Mouse (Mus musculus) liver, embryonic 16.5 days (tissue): ENCODE measurements at regions not wholly inside any gene's neighbourhood (a gene's known extent, or its start where the extent isn't known, plus 50 kb on each side); places are given as distances from the start of the nearest gene placed in this dataset.
A peak's percentile ranks its signal among the peaks of the same experiment; 100 is the strongest.
"Not testable (repeated sequence)": the region's sequence is repeated elsewhere in the genome, so short reads cannot be mapped to it uniquely, and the experiment has no call there.

Source experiments
- ATAC-seq: fragments of 200-750 bp; cut with Nextera tagmentation; 2 replicates; pipeline ENCODE4 v1.8.0; 2017; ENCODE audit warnings: low read depth, mild to moderate bottlenecking, moderate number of reproducible peaks, moderate library complexity
- H3K27ac ChIP-seq: fragments of 300-500 bp; sonication (generic); 2 replicates; pipeline ENCODE4 v1.5.1; 2014; ENCODE audit warnings: mild to moderate bottlenecking, low read length
- H3K27me3 ChIP-seq: fragments of 300-500 bp; sonication (generic); 2 replicates; pipeline ENCODE4 v1.6.1; 2014; ENCODE audit warnings: low read depth, low read length, mixed read lengths; ENCODE audit not compliant: control insufficient read depth, insufficient read depth
- H3K36me3 ChIP-seq: fragments of 300-500 bp; sonication (generic); 2 replicates; pipeline ENCODE4 v1.6.1; 2014; ENCODE audit warnings: mild to moderate bottlenecking; ENCODE audit not compliant: control insufficient read depth, insufficient read depth
- H3K4me1 ChIP-seq: fragments of 300-500 bp; sonication (generic); 2 replicates; pipeline ENCODE4 v1.6.1; 2014; ENCODE audit warnings: low read depth, low read length, mixed read lengths; ENCODE audit not compliant: control insufficient read depth
- H3K4me2 ChIP-seq: fragments of 300-500 bp; sonication (generic); 2 replicates; pipeline ENCODE4 v1.6.1; 2014; ENCODE audit warnings: low read depth, low read length, mixed read lengths
- H3K4me3 ChIP-seq: fragments of 300-500 bp; sonication (generic); 2 replicates; pipeline ENCODE4 v1.5.1; 2014; ENCODE audit warnings: low read depth, mild to moderate bottlenecking, low read length
- H3K9ac ChIP-seq: fragments of 300-500 bp; sonication (generic); 2 replicates; pipeline ENCODE4 v1.6.1; 2014; ENCODE audit warnings: low read depth, low read length
- H3K9me3 ChIP-seq: fragments of 300-500 bp; sonication (generic); replicated peaks from 2 replicates; pipeline ENCODE4 v1.6.1; 2016; ENCODE audit warnings: low read length; ENCODE audit not compliant: control insufficient read depth
- WGBS: fragments of 180-500 bp; shearing (Covaris S2); extraction: QIAGEN DNeasy Blood & Tissue Kit; methylation state at CpG from one replicate; pipeline ENCODE4 v1.1.7; 2014; ENCODE audit not compliant: insufficient replicate concordance; 5-methylcytosine and 5-hydroxymethylcytosine counted together

DNA sequence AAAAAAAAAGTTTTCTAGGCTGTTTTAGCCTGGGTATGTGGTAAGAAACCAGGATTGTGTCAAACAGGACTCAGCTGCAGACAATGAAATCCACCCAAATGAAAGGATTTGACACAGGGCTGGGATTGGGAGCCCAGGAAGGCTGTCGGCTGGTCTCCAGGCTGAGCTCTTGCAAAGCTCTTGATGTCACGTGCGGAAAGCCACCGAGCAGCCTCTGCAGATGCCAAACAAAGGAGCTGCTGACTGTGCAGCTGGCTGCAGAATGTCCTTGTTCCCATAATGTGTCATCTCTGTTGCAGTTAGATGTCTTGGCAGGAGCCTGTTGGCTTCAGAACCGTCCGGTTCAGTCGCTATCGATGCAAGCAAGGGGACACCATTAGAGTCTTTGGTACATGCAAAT lies 56.1 kb downstream of the Bbs10 start:
- H3K36me3 ChIP-seq, result no peaks in the 10 kb centered on the region
- H3K27me3 ChIP-seq, result no peaks in the 10 kb centered on the region
- ATAC-seq, result no peak
- H3K9me3 ChIP-seq, result no peaks in the 10 kb centered on the region
- H3K4me1 ChIP-seq, result no peaks in the 10 kb centered on the region
- H3K9ac ChIP-seq, result no peak overlapping the region
- no peak overlapping the region for H3K4me3 ChIP-seq
- 65% methylated on average over 8 of the region's 8 CpGs for WGBS
- no peak overlapping the region for H3K4me2 ChIP-seq
- no peak overlapping the region for H3K27ac ChIP-seq

- H3K4me1 ChIP-seq, H3K9me3 ChIP-seq, ATAC-seq, H3K36me3 ChIP-seq, H3K4me2 ChIP-seq, H3K27ac ChIP-seq, H3K27me3 ChIP-seq, H3K4me3 ChIP-seq, H3K9ac ChIP-seq: not testable (repeated sequence)
- 60% methylated on average over 1 of the region's 1 CpGs for WGBS
Measured at GRCm38 (mm10) chr10:111358340-111358739, 59.9 kb downstream of the Bbs10 start.

GRCm38 (mm10) chr10:111361749-111362435 lies 63.4 kb downstream of the Bbs10 start:
- Histone ChIP-seq H3K9me3 (no peaks in the 10 kb centered on the region), H3K4me1 (peaks cover 3% of the 10 kb centered on the region), H3K27me3 (no peaks in the 10 kb centered on the region), H3K4me3 (no peak overlapping the region), H3K9ac (no peak overlapping the region), H3K4me2 (no peak overlapping the region), H3K27ac (no peak overlapping the region), H3K36me3 (no peaks in the 10 kb centered on the region)
- no peak for ATAC-seq
- WGBS, result 78% methylated on average over 17 of the region's 18 CpGs

- no peak overlapping the region for H3K27ac ChIP-seq
- no peaks in the 10 kb centered on the region for H3K27me3 ChIP-seq
- H3K4me2 ChIP-seq, result no peak overlapping the region
- 38% methylated on average over 14 of the region's 14 CpGs for WGBS
- H3K36me3 ChIP-seq, result no peaks in the 10 kb centered on the region
- H3K4me1 ChIP-seq, result peaks cover 3% of the 10 kb centered on the region
- no peaks in the 10 kb centered on the region for H3K9me3 ChIP-seq
- no peak overlapping the region for H3K4me3 ChIP-seq
- H3K9ac ChIP-seq, result no peak overlapping the region
- peak; percentile 25 for ATAC-seq
Measured at GRCm38 (mm10) chr10:111363729-111364617, 65.5 kb downstream of the Bbs10 start.

DNA sequence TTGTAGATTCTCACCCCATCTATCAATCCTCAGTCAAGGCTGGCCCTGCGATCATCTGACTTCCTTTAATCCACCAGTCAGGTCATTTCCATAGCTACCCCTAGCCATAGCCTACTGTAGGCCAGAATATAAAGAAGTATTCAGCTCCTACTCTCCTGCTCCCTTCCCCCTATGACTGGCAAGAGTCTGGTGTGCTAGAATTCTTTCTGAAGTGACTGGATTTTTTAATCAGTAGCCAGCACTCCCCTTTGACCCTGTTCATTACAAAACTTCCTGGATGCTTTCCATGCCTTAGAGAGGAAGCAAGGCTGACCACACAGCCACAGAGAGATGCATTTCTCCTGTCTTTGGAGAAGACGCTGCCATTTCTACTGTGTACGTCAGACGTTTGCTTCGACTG lies 66.5 kb downstream of the Bbs10 start:
- Histone ChIP-seq H3K4me2 (no peak overlapping the region), H3K4me1 (peaks cover 3% of the 10 kb centered on the region), H3K4me3 (no peak overlapping the region), H3K36me3 (no peaks in the 10 kb centered on the region), H3K27ac (no peak overlapping the region), H3K9me3 (no peaks in the 10 kb centered on the region), H3K9ac (no peak overlapping the region), H3K27me3 (no peaks in the 10 kb centered on the region)
- 25% methylated on average over 5 of the region's 5 CpGs for WGBS
- peak; percentile 73 for ATAC-seq

GRCm38 (mm10) chr10:111369046-111369445 lies 70.6 kb downstream of the Bbs10 start:
- H3K27me3 ChIP-seq, ATAC-seq: not testable (repeated sequence)
- 50% methylated on average over 3 of the region's 3 CpGs for WGBS

GRCm38 (mm10) chr10:111378047-111378618 lies 79.7 kb downstream of the Bbs10 start:
- no peak overlapping the region for H3K4me2 ChIP-seq
- no peaks in the 10 kb centered on the region for H3K9me3 ChIP-seq
- no peaks in the 10 kb centered on the region for H3K36me3 ChIP-seq
- no peaks in the 10 kb centered on the region for H3K27me3 ChIP-seq
- H3K9ac ChIP-seq, result no peak overlapping the region
- 24% methylated on average over 11 of the region's 11 CpGs for WGBS
- no peak overlapping the region for H3K4me3 ChIP-seq
- ATAC-seq, result no peak
- H3K27ac ChIP-seq, result no peak overlapping the region
- H3K4me1 ChIP-seq, result no peaks in the 10 kb centered on the region

More at GRCm38 (mm10) chr10:111369046-111369445, 70.6 kb downstream of the Bbs10 start:
- not testable (repeated sequence) for H3K36me3 ChIP-seq, H3K4me2 ChIP-seq, H3K9ac ChIP-seq, H3K4me1 ChIP-seq, H3K9me3 ChIP-seq, H3K27ac ChIP-seq, H3K4me3 ChIP-seq

GRCm38 (mm10) chr10:111381689-111382088 lies 83.2 kb downstream of the Bbs10 start:
- Histone ChIP-seq H3K27me3 (no peaks in the 10 kb centered on the region), H3K4me3 (no peak overlapping the region), H3K9ac (no peak overlapping the region), H3K4me1 (no peaks in the 10 kb centered on the region), H3K36me3 (no peaks in the 10 kb centered on the region), H3K4me2 (no peak overlapping the region), H3K27ac (no peak overlapping the region), H3K9me3 (no peaks in the 10 kb centered on the region)
- WGBS, result 73% methylated on average over 15 of the region's 15 CpGs
- no peak for ATAC-seq
